Mouse (Mus musculus): ENCODE measurements around the gene Psme3. TPM values are rescaled to one million over a fixed set of nuclear protein-coding genes. Genes with fewer than 3 reads are reported as not detected.
"Not testable (repeated sequence)": the region's sequence is repeated elsewhere in the genome, so short reads cannot be mapped to it uniquely, and the experiment has no call there.

Gene Psme3
- polyA plus RNA-seq, 1 experiment from 2014 or later: 111 TPM

- Histone ChIP-seq H3K79me2 (ENCODE audit: inconsistent target) (no peaks in the 10 kb centered on the region), H3K27ac (no peak overlapping the region), H3K36me3 (ENCODE audit: inconsistent target) (peaks cover 10% of the 10 kb centered on the region; the same call in 1 of the 2 replicates), H3K4me3 (ENCODE audit: inconsistent target) (no peak overlapping the region)
- 90% methylated on average over 6 of the region's 6 CpGs for WGBS (ENCODE audit: missing documents)
Measured at GRCm38 (mm10) chr11:101328941-101329635, 13.1 kb downstream of the Psme3 start.

DNA sequence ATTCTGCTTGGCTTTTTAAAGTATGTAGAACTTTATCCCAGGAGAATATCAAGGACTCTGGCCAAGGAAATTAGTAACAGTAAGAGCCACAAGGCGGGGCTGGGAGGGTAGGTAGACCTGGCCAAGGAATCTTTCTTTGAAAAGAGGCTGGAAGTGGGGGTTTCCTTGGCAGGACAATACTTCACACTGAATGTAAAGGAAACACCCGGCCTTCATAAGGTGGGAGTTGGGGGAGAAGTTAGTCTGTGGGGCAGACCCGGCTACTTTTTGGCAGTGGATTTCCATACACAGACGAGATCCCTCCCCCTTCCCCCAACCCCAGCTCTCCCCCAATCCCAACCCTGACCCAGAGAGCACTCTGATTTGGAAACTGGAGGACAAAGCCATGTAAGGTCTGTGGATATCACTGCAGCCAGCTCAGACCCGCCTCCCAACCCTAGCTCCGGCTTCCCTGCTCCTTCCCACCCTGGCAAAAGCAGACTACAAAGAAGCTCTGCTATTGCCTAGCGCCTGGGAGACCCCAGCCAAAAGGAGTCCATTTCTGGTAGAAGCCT lies 14.4 kb downstream of the Psme3 start, which contains the start of gene Aoc3:
Gene Aoc3 (plus strand): TSS at position 235 of the 554 bp plus-strand sequence.
- H3K4me3 ChIP-seq (ENCODE audit: inconsistent target): no peak within 1 kb of the TSS
- no peaks in the 10 kb centered on the region for H3K79me2 ChIP-seq (ENCODE audit: inconsistent target)
- no peaks in the 10 kb centered on the region; the same call in 1 of the 2 replicates for H3K36me3 ChIP-seq (ENCODE audit: inconsistent target)
- H3K27ac ChIP-seq: no peak within 1 kb of the TSS
- 84% methylated on average over 7 of the region's 7 CpGs for WGBS (ENCODE audit: missing documents)

- 91% methylated on average over 5 of the region's 6 CpGs for WGBS (ENCODE audit: missing documents)
- H3K79me2 ChIP-seq (ENCODE audit: inconsistent target); H3K4me3 ChIP-seq (ENCODE audit: inconsistent target); H3K36me3 ChIP-seq (ENCODE audit: inconsistent target); H3K27ac ChIP-seq: not testable (repeated sequence)
Measured at GRCm38 (mm10) chr11:101330961-101331360, 14.9 kb downstream of the Psme3 start.

DNA sequence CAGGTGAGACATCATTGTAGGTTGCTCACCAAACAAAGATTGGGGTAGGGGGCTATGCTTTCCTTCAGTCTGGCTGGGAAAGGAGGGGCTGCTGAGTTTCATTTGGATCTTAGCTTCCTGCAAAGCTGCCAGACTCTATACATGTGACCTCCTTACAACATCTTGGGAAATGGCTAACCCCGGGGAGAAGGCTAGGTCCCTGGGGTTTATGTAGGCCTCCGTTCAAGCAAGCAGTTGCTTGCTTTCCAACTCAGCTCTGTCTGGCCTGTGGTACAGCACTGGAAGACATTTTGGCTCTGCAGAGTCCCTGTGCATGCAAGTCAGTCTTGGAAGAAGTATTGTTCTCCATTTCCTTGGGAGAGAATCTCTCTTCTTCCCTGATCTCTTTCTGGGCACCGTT lies 16.5 kb downstream of the Psme3 start:
- Histone ChIP-seq H3K4me3 (ENCODE audit: inconsistent target) (no peak overlapping the region), H3K27ac (no peak overlapping the region), H3K79me2 (ENCODE audit: inconsistent target) (no peaks in the 10 kb centered on the region), H3K36me3 (ENCODE audit: inconsistent target) (no peaks in the 10 kb centered on the region)
- 90% methylated on average over 3 of the region's 3 CpGs for WGBS (ENCODE audit: missing documents)

DNA sequence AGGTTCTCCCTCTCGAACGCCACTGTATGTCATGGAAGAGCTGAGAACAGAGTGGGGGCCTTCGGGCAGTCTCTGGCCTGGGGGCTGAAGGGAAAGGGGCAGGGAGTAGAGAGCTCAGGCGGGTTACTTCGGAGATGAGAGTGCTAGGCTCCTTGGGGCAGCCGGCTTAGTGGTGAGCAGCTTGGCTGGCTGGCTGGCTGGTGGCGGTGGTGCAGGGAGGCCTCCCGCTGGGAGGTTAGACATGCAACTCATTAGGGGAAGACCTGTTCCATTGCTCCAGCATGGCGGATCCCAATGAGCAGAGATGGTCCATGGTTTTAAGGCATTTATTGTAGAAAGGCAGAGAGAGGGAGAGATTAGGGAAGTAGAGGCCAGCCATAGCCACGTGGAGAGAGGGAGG lies 18.0 kb downstream of the Psme3 start:
- H3K27ac ChIP-seq: no peak overlapping the region
- H3K4me3 ChIP-seq (ENCODE audit: inconsistent target): no peak overlapping the region
- 83% methylated on average over 10 of the region's 10 CpGs for WGBS (ENCODE audit: missing documents)
- H3K79me2 ChIP-seq (ENCODE audit: inconsistent target): no peaks in the 10 kb centered on the region
- no peaks in the 10 kb centered on the region for H3K36me3 ChIP-seq (ENCODE audit: inconsistent target)

DNA sequence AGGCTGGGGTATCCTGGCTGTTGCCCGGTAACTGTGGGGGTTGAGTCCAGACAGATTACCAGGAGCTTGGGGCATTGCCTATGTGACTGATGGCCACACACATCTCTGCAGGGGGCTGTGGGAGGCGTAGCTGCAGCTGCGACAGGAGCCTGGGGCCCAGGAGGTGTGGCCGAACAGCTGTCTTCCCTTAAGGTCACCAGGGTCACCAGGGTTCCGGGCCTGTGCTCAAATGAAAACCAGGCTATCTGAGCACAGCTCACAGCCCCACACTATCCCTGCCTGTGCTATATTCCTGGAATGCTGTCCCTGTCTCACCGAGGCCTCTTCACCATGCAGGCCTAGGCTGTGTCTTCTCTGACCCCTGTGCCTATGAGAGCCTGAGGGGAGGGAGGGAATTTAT lies 18.5 kb downstream of the Psme3 start:
- H3K79me2 ChIP-seq (ENCODE audit: inconsistent target): no peaks in the 10 kb centered on the region
- no peak overlapping the region for H3K4me3 ChIP-seq (ENCODE audit: inconsistent target)
- no peaks in the 10 kb centered on the region for H3K36me3 ChIP-seq (ENCODE audit: inconsistent target)
- H3K27ac ChIP-seq: no peak overlapping the region
- WGBS (ENCODE audit: missing documents): 72% methylated on average over 6 of the region's 6 CpGs

- H3K4me3 ChIP-seq (ENCODE audit: inconsistent target): no peak overlapping the region
- no peaks in the 10 kb centered on the region for H3K79me2 ChIP-seq (ENCODE audit: inconsistent target)
- H3K27ac ChIP-seq: no peak overlapping the region
- 86% methylated on average over 9 of the region's 9 CpGs for WGBS (ENCODE audit: missing documents)
- no peaks in the 10 kb centered on the region for H3K36me3 ChIP-seq (ENCODE audit: inconsistent target)
Measured at GRCm38 (mm10) chr11:101335685-101336084, 19.7 kb downstream of the Psme3 start.

DNA sequence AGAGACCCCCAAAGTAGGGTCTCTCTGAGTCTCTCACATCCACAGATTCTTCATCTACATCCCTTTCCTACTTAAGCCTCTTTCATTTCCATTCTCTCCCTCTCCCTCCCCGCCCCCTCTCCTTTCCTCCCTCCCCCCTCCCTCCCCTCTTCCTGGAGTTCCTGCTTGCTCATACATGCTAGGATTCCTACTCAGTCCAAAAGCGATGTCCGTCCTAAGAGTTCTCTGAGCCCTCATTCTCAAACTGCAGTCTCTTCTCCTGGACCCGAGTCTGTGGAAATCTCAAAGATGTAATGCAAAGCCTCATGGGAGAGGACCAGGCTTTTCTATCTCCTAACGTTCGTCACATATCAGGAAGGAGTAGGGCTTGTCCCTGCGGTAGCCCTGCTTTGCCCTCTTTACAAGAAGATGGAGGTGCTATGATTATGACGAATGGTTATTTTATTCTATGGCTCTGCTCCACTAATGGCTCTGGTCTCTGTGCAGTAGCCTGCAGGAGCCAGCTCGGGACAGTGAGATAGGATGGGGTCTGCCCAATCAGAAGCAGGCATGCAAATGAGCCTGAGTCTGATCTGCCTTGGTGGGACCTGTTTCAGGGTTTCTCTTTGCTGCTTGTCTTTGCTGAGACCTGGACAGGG lies 22.2 kb downstream of the Psme3 start:
- no peaks in the 10 kb centered on the region for H3K79me2 ChIP-seq (ENCODE audit: inconsistent target)
- 3% methylated on average over 8 of the region's 9 CpGs for WGBS (ENCODE audit: missing documents)
- no peak overlapping the region for H3K27ac ChIP-seq
- H3K36me3 ChIP-seq (ENCODE audit: inconsistent target): no peaks in the 10 kb centered on the region
- H3K4me3 ChIP-seq (ENCODE audit: inconsistent target): no peak overlapping the region

- Histone ChIP-seq H3K4me3 (ENCODE audit: inconsistent target) (no peak overlapping the region), H3K36me3 (ENCODE audit: inconsistent target) (no peaks in the 10 kb centered on the region), H3K27ac (no peak overlapping the region), H3K79me2 (ENCODE audit: inconsistent target) (no peaks in the 10 kb centered on the region)
- WGBS (ENCODE audit: missing documents): 81% methylated on average over 7 of the region's 10 CpGs
Measured at GRCm38 (mm10) chr11:101347083-101347775, 31.2 kb downstream of the Psme3 start.

DNA sequence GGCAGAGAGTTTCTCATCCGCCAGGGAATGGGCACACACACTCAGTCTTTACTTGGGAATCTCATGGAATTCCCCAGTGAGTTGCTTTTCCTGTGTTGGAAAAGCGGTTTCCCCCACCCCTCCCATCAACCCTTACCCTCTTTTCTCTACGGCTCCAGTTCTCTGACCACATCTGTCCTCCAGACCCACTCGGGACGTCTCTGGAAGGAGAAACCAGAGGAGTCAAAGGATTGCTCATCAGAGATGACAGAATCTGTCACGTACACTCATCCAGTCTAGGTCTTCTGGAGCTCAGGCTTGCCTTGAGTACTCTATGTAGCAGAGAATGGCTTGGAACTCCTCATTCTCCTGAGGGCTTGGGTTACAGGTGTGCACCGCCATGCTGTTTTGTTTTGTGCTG lies 32.8 kb downstream of the Psme3 start:
- Histone ChIP-seq H3K36me3 (ENCODE audit: inconsistent target) (no peaks in the 10 kb centered on the region), H3K79me2 (ENCODE audit: inconsistent target) (no peaks in the 10 kb centered on the region)
- 86% methylated on average over 7 of the region's 7 CpGs for WGBS (ENCODE audit: missing documents)

GRCm38 (mm10) chr11:101349216-101349615 lies 33.2 kb downstream of the Psme3 start:
- H3K4me3 ChIP-seq (ENCODE audit: inconsistent target): no peak overlapping the region
- WGBS (ENCODE audit: missing documents): 65% methylated on average over 3 of the region's 3 CpGs
- no peaks in the 10 kb centered on the region for H3K79me2 ChIP-seq (ENCODE audit: inconsistent target)
- no peaks in the 10 kb centered on the region for H3K36me3 ChIP-seq (ENCODE audit: inconsistent target)
- no peak overlapping the region for H3K27ac ChIP-seq

More for the DNA sequence above, 32.8 kb downstream of the Psme3 start:
- no peak overlapping the region for H3K4me3 ChIP-seq (ENCODE audit: inconsistent target)
- no peak overlapping the region for H3K27ac ChIP-seq

DNA sequence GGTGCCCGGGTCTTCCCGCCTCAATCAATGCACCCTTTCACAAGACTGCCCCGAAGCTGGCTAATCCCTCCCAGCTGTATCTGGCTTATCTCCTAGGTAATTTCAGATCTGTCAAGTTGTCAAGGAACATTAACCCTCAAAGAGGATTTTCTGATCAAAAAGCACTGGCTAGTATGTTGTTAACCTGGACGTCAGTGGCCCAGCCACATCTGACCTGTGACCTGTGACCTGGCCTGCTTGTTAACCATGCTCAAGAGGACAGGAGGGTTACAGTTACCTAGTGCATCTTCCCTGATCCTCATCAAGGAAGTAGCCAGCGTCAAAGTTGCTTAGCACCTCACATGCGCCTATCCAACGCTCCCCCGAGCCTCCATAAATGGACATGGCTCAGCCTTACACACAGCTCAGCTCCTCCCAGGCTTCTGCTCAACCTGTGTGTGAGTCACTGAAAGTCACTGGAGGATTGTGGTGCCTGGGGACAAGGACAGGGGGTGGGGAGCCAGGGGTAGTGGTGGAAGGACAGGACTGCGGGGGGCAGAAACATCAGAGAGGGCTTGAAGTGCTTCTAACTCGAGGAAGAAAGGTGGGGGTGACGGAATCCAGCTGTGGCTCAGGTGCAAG lies 35.2 kb downstream of the Psme3 start:
- Histone ChIP-seq H3K36me3 (ENCODE audit: inconsistent target) (no peaks in the 10 kb centered on the region), H3K27ac (no peak overlapping the region), H3K4me3 (ENCODE audit: inconsistent target) (no peak overlapping the region), H3K79me2 (ENCODE audit: inconsistent target) (no peaks in the 10 kb centered on the region)
- 75% methylated on average over 11 of the region's 11 CpGs for WGBS (ENCODE audit: missing documents)

DNA sequence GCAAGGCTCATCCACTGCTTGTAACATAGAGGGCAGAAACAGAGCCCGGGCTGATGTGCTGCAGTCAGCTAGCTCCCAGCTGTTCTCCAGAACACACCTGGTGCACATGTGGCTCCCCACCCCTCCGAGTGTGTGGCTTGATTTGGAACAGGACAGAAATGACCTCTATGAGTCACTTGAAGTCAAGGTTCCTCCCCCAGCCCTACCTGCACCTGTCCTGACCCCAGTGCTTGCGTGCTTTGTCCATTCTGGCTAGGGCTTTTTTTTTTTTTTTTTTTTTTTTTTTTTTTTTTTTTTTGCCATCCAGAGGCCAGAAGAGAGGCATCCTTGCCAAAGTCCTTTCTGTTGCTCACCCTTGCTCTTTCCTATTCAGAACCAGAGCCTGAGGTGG lies 35.7 kb downstream of the Psme3 start:
- H3K36me3 ChIP-seq (ENCODE audit: inconsistent target): no peaks in the 10 kb centered on the region
- H3K4me3 ChIP-seq (ENCODE audit: inconsistent target): no peak overlapping the region
- WGBS (ENCODE audit: missing documents): 66% methylated on average over 2 of the region's 3 CpGs
- no peak overlapping the region for H3K27ac ChIP-seq
- no peaks in the 10 kb centered on the region for H3K79me2 ChIP-seq (ENCODE audit: inconsistent target)

DNA sequence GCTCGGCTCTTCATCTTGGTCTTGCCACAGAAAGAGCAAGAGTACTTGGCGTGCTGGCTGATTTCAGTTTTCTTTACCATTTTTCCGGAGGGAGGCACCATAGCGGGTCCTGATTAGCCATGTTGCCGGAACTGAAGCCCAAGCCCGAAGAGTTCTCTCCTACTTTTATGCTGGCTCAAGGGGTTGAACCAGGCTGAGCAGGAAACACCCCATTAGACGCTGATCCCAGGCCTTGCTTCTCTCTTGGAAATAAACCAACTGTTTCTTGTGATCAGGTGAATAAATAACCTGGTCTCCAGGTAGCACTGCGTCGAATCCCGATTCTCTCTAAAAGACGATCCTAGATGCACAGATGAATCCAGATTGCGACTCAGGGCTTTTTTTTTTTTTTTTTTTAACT lies 37.4 kb downstream of the Psme3 start:
- Histone ChIP-seq H3K4me3 (ENCODE audit: inconsistent target) (no peak overlapping the region), H3K27ac (no peak overlapping the region)
- 94% methylated on average over 12 of the region's 12 CpGs for WGBS (ENCODE audit: missing documents)

More for the DNA sequence above, 37.4 kb downstream of the Psme3 start:
- no peaks in the 10 kb centered on the region for H3K36me3 ChIP-seq (ENCODE audit: inconsistent target)
- no peaks in the 10 kb centered on the region for H3K79me2 ChIP-seq (ENCODE audit: inconsistent target)

Data from macrophage (primary cell).